Mouse (Mus musculus) forebrain, embryonic 11.5 days (tissue): ENCODE results near the gene Nav2. TPM values are rescaled to one million over a fixed set of nuclear protein-coding genes. Genes with fewer than 3 reads are reported as not detected.
A peak's percentile ranks its signal among the peaks of the same experiment; 100 is the strongest.

Experiments
- ATAC-seq: fragments of 200-750 bp; cut with Nextera tagmentation; replicated peaks from 2 replicates; pipeline ENCODE4 v1.8.0; 2017; ENCODE audit warnings: moderate TSS enrichment; ENCODE audit not compliant: low FRiP score
- DNase-seq: peaks from one replicate; pipeline ENCODE4 v3.0.0-alpha.2; 2017; ENCODE audit warnings: low spot score
- H3K27ac ChIP-seq: fragments of 300-500 bp; sonication (generic); 2 replicates; pipeline ENCODE4 v1.5.1; 2014; ENCODE audit warnings: low read depth, low read length
- H3K27me3 ChIP-seq: fragments of 300-500 bp; sonication (generic); 2 replicates; pipeline ENCODE4 v1.6.1; 2014; ENCODE audit warnings: mild to moderate bottlenecking, low read length, mixed read lengths; ENCODE audit not compliant: control insufficient read depth, insufficient read depth
- H3K36me3 ChIP-seq: fragments of 300-500 bp; sonication (generic); 2 replicates; pipeline ENCODE4 v1.6.1; 2014; ENCODE audit warnings: mild to moderate bottlenecking, low read length, moderate library complexity, mixed read lengths; ENCODE audit not compliant: control insufficient read depth, insufficient read depth
- H3K4me1 ChIP-seq: fragments of 300-500 bp; sonication (generic); replicated peaks from 2 replicates; pipeline ENCODE4 v1.6.1; 2014; ENCODE audit warnings: low read length, mixed read lengths; ENCODE audit not compliant: control insufficient read depth, insufficient read depth
- H3K4me2 ChIP-seq: fragments of 300-500 bp; sonication (generic); 2 replicates; pipeline ENCODE4 v1.6.1; 2014; ENCODE audit warnings: low read depth, mild to moderate bottlenecking, low read length, moderate library complexity, mixed read lengths; ENCODE audit not compliant: severe bottlenecking
- H3K4me3 ChIP-seq: fragments of 300-500 bp; sonication (generic); 2 replicates; pipeline ENCODE4 v1.5.1; 2014; ENCODE audit warnings: low read depth, low read length
- H3K9ac ChIP-seq: fragments of 300-500 bp; sonication (generic); 2 replicates; pipeline ENCODE4 v1.6.1; 2014; ENCODE audit warnings: low read length
- H3K9me3 ChIP-seq: fragments of 300-500 bp; sonication (generic); 2 replicates; pipeline ENCODE4 v1.6.1; 2016; ENCODE audit warnings: low read length, mixed read lengths; ENCODE audit not compliant: control insufficient read depth
- WGBS: fragments of 180-500 bp; shearing (Covaris S2); extraction: QIAGEN DNeasy Blood & Tissue Kit; methylation state at CpG from one replicate; pipeline ENCODE4 v1.1.7; 2014; 5-methylcytosine and 5-hydroxymethylcytosine counted together
- polyA plus RNA-seq: library from polyadenylated mRNA; unstranded; fragments of >200 nt; fragmentation: Nextera tagmentation; extraction: Ambion mirVana; gene quantifications from 2 replicates; pipeline ENCODE4 v1.2.1, GENCODE M21; 2014

The Nav2 gene
- polyA plus RNA-seq, 1 experiment from 2014 or later = 7.2 TPM

DNA sequence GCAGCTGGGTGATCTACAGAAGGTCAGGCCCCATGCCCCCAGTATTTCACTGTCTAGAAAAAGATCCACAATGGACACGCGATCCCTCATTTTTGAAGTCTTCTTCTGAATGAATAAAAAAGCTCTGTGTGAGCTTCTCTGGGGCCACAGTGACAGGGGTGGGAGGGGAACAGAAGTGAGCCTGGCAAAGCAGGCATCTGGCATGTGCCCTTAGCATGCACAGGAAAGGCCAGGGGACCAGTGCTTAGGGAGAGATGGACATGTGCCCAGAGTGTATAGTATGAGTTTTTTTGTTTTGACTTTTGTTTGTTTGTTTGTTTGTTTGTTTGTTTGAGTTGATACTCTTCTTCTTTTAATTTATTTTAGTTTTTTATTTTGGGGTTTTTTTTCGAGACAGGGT is 481.8 kb downstream of the Nav2 start:
- no peaks in the 10 kb centered on the region for H3K36me3 ChIP-seq
- DNase-seq = no peak
- 69% methylated on average over 3 of the region's 3 CpGs for WGBS
- H3K9ac ChIP-seq = no peak overlapping the region
- no peak overlapping the region for H3K27ac ChIP-seq
- H3K9me3 ChIP-seq = no peaks in the 10 kb centered on the region
- no peak overlapping the region for H3K4me2 ChIP-seq
- H3K4me3 ChIP-seq = no peak overlapping the region
- H3K4me1 ChIP-seq = 0 out of 2 replicates have a peak, but pooled peaks cover 2% of the 10 kb centered on the region
- ATAC-seq = no peak
- H3K27me3 ChIP-seq = no peaks in the 10 kb centered on the region

DNA sequence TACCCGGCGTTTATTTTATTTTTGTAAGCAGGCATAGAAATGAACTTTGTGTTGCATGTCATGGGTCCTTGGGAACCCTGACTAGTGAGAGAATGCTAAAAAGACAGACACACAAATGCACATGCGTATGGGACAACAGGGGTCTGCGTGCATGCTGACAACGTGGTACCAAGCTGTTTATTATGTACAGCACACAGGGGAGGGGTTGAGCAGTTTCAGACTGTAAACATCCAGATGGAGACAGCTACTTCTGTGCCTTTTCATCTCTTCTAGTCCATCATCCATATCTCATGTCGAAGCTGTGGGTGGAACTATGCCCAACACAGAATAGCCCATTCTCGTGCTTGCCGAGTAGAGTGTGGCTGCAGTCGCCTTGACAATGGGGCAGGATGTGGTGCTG is 482.3 kb downstream of the Nav2 start:
- DNase-seq (no peak), ATAC-seq (no peak)

DNA sequence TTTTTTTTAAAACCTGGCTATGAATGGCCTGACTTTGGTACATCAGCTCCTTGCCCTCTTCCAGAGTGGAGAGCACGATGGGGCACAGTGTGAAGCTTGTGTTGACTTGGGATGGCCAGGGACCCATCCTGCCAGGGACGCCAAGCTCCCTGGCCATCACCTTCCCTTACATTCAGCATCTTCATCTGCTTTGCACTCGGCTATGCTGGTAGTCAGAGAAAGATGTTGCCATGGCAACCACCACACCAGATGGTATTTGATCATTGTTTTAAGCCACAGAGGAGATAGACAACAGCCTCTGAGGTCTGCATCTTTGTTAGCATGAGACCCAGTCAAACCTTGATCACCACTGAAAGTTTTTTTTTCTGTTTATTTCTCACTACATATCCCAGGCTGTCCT is 483.7 kb downstream of the Nav2 start:
- no peak for ATAC-seq

More for the DNA sequence above, 482.3 kb downstream of the Nav2 start:
- Histone ChIP-seq H3K27me3 (no peaks in the 10 kb centered on the region), H3K9me3 (no peaks in the 10 kb centered on the region), H3K4me3 (no peak overlapping the region), H3K9ac (no peak overlapping the region), H3K36me3 (no peaks in the 10 kb centered on the region), H3K4me2 (no peak overlapping the region), H3K27ac (no peak overlapping the region), H3K4me1 (0 out of 2 replicates have a peak, but pooled peaks cover 2% of the 10 kb centered on the region)
- WGBS = 88% methylated on average over 9 of the region's 9 CpGs

DNA sequence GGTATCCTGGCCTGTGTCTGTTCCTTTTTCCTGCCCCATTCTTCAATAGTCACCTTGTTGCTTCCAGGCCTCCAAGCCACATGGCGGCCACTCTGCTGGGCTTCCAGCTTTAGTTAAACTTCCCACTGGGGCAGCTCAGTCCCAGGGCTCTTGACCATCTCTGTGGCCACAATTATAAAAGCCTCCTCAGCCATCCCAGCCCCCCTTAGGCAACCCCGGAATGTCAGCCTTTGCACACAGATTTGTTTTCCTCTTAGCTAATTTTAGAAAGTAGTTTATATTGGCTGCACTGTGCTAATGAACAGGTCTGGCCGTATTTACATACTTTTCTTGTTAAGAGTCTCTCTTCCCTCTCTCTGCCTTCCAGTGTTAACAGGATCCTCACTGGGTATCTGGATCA is 484.3 kb downstream of the Nav2 start:
- H3K4me3 ChIP-seq = no peak overlapping the region
- 81% methylated on average over 3 of the region's 3 CpGs for WGBS
- ATAC-seq (no peak), DNase-seq (no peak)
- H3K4me2 ChIP-seq = no peak overlapping the region
- 0 out of 2 replicates have a peak, but pooled peaks cover 2% of the 10 kb centered on the region for H3K4me1 ChIP-seq
- H3K9me3 ChIP-seq = no peaks in the 10 kb centered on the region
- no peaks in the 10 kb centered on the region for H3K27me3 ChIP-seq
- H3K9ac ChIP-seq = no peak overlapping the region
- no peaks in the 10 kb centered on the region for H3K36me3 ChIP-seq
- H3K27ac ChIP-seq = no peak overlapping the region

More for the DNA sequence above, 483.7 kb downstream of the Nav2 start:
- no peaks in the 10 kb centered on the region for H3K27me3 ChIP-seq
- H3K9ac ChIP-seq = no peak overlapping the region
- no peak overlapping the region for H3K4me3 ChIP-seq
- no peak for DNase-seq
- no peak overlapping the region for H3K27ac ChIP-seq
- 0 out of 2 replicates have a peak, but pooled peaks cover 2% of the 10 kb centered on the region for H3K4me1 ChIP-seq
- WGBS = 66% methylated on average over 3 of the region's 3 CpGs
- no peak overlapping the region for H3K4me2 ChIP-seq
- no peaks in the 10 kb centered on the region for H3K36me3 ChIP-seq
- no peaks in the 10 kb centered on the region for H3K9me3 ChIP-seq

DNA sequence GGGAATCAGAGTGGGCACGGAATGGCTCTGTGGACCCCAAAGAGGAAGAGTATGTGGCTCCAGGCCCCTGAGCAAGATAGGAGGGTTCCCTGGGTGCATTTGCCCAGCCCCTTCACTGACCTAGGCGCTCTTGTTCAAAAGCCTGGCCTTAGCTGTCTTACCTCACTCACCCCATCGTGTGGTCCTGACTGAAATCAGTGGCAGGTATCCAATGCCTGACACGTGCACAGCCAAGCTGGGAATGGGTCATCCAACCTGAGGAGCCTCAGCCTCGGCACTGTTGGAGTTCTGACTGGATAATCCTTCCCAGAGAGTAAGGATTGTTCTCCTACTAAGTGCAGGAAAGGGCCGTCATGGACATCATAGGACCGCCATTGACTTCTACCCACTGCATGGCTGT is 485.3 kb downstream of the Nav2 start:
- ATAC-seq = no peak
- Histone ChIP-seq H3K4me1 (no peaks in the 10 kb centered on the region), H3K9ac (no peak overlapping the region), H3K36me3 (no peaks in the 10 kb centered on the region), H3K27ac (no peak overlapping the region), H3K27me3 (no peaks in the 10 kb centered on the region), H3K4me2 (no peak overlapping the region), H3K4me3 (no peak overlapping the region), H3K9me3 (no peaks in the 10 kb centered on the region)
- WGBS = 90% methylated on average over 7 of the region's 7 CpGs
- no peak for DNase-seq

DNA sequence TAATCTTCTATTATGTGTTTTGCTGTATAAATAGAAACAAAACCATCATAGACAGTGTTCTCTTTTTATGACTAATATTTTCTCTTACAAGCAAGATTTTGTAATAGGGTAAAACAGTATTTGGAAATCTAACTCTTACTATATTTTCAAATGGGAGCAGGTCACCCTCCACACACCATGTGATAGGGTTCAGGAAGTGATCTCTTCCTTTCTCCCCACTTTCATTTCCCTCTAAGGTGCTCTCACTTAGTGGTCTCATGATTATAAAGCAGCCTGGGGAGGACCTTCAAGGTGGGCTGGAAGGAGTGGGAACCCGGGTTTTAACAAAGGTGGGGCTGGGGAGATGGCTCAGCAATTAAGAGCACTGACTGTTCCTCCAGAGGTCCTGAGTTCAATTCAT is 487.7 kb downstream of the Nav2 start:
- H3K4me2 ChIP-seq = no peak overlapping the region
- H3K9me3 ChIP-seq = no peaks in the 10 kb centered on the region
- no peak overlapping the region for H3K4me3 ChIP-seq
- H3K27ac ChIP-seq = no peak overlapping the region
- no peaks in the 10 kb centered on the region for H3K4me1 ChIP-seq
- no peaks in the 10 kb centered on the region for H3K27me3 ChIP-seq
- no peak for ATAC-seq
- no peaks in the 10 kb centered on the region for H3K36me3 ChIP-seq
- H3K9ac ChIP-seq = no peak overlapping the region
- 84% methylated on average over 1 of the region's 1 CpGs for WGBS
- no peak for DNase-seq

DNA sequence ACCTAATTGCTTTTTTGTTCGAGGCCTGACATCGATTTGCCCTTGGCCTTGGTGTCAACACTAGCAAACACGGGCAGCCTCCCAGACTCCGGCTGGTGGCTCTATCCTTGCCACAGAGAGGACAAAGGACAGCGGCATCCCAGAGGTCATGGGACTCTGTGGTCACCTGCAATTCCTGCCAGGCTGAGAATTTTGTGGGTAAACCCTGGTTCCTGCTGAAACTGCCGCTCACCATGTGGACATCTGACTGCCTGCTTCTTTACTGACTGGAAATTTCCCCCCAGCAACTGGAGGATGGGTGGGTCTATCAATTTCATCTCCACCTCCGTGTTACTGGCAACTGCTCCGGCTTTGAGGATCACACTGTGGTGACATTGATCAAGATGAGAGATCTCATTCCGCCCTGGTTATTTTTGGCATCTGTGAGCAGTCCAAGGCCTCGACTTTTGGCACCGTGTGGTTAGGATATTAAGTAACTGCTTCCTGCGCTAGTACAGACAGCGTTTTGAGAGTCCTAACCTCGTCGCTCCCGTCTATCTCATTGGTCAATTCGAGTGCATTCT is 489.0 kb downstream of the Nav2 start:
- Histone ChIP-seq H3K4me3 (no peak overlapping the region), H3K36me3 (no peaks in the 10 kb centered on the region), H3K4me1 (no peaks in the 10 kb centered on the region), H3K9me3 (no peaks in the 10 kb centered on the region), H3K27me3 (no peaks in the 10 kb centered on the region), H3K4me2 (no peak overlapping the region), H3K27ac (no peak overlapping the region), H3K9ac (no peak overlapping the region)
- ATAC-seq = no peak
- DNase-seq = no peak
- WGBS = 83% methylated on average over 17 of the region's 17 CpGs

DNA sequence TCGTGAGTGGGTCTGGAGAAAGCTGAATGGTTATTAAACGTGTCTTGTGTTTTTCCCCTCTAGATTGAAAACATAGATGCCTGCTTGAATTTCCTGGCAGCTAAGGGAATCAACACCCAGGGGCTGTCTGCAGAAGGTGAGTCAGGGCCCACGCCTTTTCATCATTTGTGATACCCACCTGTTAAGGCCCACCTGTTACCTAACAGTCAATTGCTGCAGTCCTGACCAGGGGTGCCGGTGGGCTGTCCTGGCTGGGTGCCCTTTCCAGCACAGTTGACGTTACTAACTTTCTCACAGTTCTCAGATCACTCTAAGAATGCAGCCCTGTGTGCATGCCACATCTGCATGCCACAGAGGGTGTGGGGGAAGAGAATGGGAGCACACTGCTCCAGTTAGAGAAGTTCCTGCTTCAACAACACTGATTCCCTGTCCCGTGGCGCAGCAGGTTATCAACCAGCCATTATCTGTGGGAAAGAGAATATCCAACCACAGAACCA is 489.6 kb downstream of the Nav2 start:
- Histone ChIP-seq H3K4me2 (no peak overlapping the region), H3K27me3 (no peaks in the 10 kb centered on the region), H3K4me1 (no peaks in the 10 kb centered on the region), H3K9me3 (no peaks in the 10 kb centered on the region), H3K4me3 (no peak overlapping the region), H3K27ac (no peak overlapping the region), H3K9ac (no peak overlapping the region), H3K36me3 (no peaks in the 10 kb centered on the region)
- 84% methylated on average over 7 of the region's 7 CpGs for WGBS
- ATAC-seq (no peak), DNase-seq (no peak)

DNA sequence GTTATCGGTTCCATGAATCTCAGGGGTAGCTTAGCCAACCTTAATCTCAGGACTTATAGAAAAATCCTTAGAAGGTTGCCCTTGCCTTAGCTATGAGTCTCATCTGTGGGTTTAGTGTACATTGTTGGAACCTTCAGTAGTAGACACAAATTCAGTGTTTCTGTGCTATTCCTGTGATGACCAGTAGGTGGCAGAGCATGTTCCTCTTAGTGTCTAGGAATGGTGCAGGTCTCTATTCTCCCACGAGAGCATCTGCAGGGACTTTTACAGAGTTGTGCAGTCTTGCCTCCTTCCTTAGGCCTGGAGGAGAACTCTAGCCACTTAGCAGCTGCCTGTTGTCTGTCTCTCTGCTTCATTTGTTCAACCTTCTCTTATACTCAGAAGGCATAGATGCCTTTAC is 490.8 kb downstream of the Nav2 start:
- Histone ChIP-seq H3K36me3 (no peaks in the 10 kb centered on the region), H3K4me1 (no peaks in the 10 kb centered on the region), H3K4me2 (no peak overlapping the region), H3K27ac (no peak overlapping the region), H3K27me3 (no peaks in the 10 kb centered on the region), H3K4me3 (no peak overlapping the region), H3K9me3 (no peaks in the 10 kb centered on the region), H3K9ac (no peak overlapping the region)
- ATAC-seq (peak; percentile 49; the same call in 1 of the 2 replicates), DNase-seq (peak; percentile 71)
- 41% methylated on average over 2 of the region's 2 CpGs for WGBS
